Mouse (Mus musculus): ENCODE data around the gene Slc7a11.

- TF ChIP-seq CTCF (IDR thresholded peaks at IDR 0.05; ENCODE audit: control insufficient read depth, insufficient read depth, low read length) (no peak), POLR2A (IDR thresholded peaks at IDR 0.05; ENCODE audit: borderline replicate concordance, control insufficient read depth, low read depth, low read length) (no peak)
Observed at GRCm38 (mm10) chr3:50367175-50367574, 76.2 kb downstream of the Slc7a11 start.

Measured in bone marrow, adult 2 months (tissue).